Mouse (Mus musculus) MEL (cell line): ENCODE data around the gene Gclm. TPM values are rescaled to one million over a fixed set of nuclear protein-coding genes. Genes with fewer than 3 reads are reported as not detected.
A peak's percentile ranks its signal among the peaks of the same experiment; 100 is the strongest.

Experiments used
- DNase-seq: peaks from one replicate; pipeline ENCODE4 v3.0.0; 2011; ENCODE audit warnings: low read depth, low spot score
- H3K27ac ChIP-seq: 2 replicates; pipeline ENCODE4 v1.5.1; 2012; ENCODE audit warnings: low read depth, mild to moderate bottlenecking, control low read depth, low read length, moderate library complexity; ENCODE audit not compliant: control insufficient read depth
- H3K27me3 ChIP-seq, 2 experiments: fragments of 150-350 bp in 1 of 2; sonication (generic) in 1 of 2; 2 replicates each; pipeline ENCODE4 v1.6.1; 2012; ENCODE audit warnings: low read length in 2 of 2, mild to moderate bottlenecking in 2 of 2, improper control_type of control experiment in 1 of 2, moderate library complexity in 1 of 2; ENCODE audit not compliant: insufficient read depth in 2 of 2, control insufficient read depth in 1 of 2
- H3K36me3 ChIP-seq, 2 experiments: 2 replicates each; pipeline ENCODE4 v1.6.1; 2012 to 2014; ENCODE audit warnings: low read length in 2 of 2, improper control_type of control experiment in 1 of 2, inconsistent platforms in 1 of 2, mild to moderate bottlenecking in 1 of 2; ENCODE audit not compliant: insufficient read depth in 2 of 2, control insufficient read depth in 1 of 2
- H3K4me1 ChIP-seq, 2 experiments: fragments of 150-350 bp in 1 of 2; sonication (generic) in 1 of 2; 2 replicates each; pipeline ENCODE4 v1.6.1; 2012; ENCODE audit warnings: low read length in 2 of 2, improper control_type of control experiment in 1 of 2, mild to moderate bottlenecking in 1 of 2; ENCODE audit not compliant: insufficient read depth in 2 of 2, control insufficient read depth in 1 of 2
- H3K4me3 ChIP-seq, 2 experiments: fragments of 150-350 bp in 1 of 2; sonication (generic) in 1 of 2; 2 replicates each; pipeline ENCODE4 v1.5.1; 2012; ENCODE audit warnings: low read depth in 2 of 2, low read length in 2 of 2, mild to moderate bottlenecking in 2 of 2, moderate library complexity in 2 of 2, control low read depth in 1 of 2, improper control_type of control experiment in 1 of 2; ENCODE audit not compliant: control insufficient read depth in 1 of 2, insufficient read depth in 1 of 2
- H3K79me2 ChIP-seq: 2 replicates; pipeline ENCODE4 v1.6.1; 2012; ENCODE audit warnings: mild to moderate bottlenecking, low read length, moderate library complexity; ENCODE audit not compliant: control insufficient read depth, poor library complexity, insufficient read depth
- H3K9ac ChIP-seq: 2 replicates; pipeline ENCODE4 v1.6.1; 2012; ENCODE audit warnings: low read depth, mild to moderate bottlenecking, control low read depth, low read length, moderate library complexity; ENCODE audit not compliant: control insufficient read depth, poor library complexity, severe bottlenecking
- H3K9me3 ChIP-seq: fragments of 150-350 bp; sonication (generic); replicated peaks from 2 replicates; pipeline ENCODE4 v1.6.1; 2012; ENCODE audit warnings: mild to moderate bottlenecking, low read length, improper control_type of control experiment, moderate library complexity; ENCODE audit not compliant: insufficient read depth
- CHD1 ChIP-seq: IDR thresholded peaks from 2 replicates; pipeline ENCODE4 v1.6.1; 2012; ENCODE audit warnings: low read depth, mild to moderate bottlenecking, inconsistent platforms, low read length, improper control_type of control experiment
- CHD2 ChIP-seq: IDR thresholded peaks from 2 replicates; pipeline ENCODE4 v1.6.1; 2011; ENCODE audit warnings: low read length, improper control_type of control experiment
- CTCF ChIP-seq, 3 experiments: IDR thresholded peaks in 2 of 3; conservative IDR thresholded peaks in 1 of 3; 2 replicates each; pipeline ENCODE4 v1.5.1; 2011 to 2012; ENCODE audit warnings: low read length in 3 of 3, low read depth in 2 of 3, mild to moderate bottlenecking in 2 of 3, improper control_type of control experiment in 1 of 3, inconsistent platforms in 1 of 3, mixed read lengths in 1 of 3, moderate library complexity in 1 of 3; ENCODE audit not compliant: control insufficient read depth in 1 of 3, insufficient read depth in 1 of 3, poor library complexity in 1 of 3, severe bottlenecking in 1 of 3
- ELF1 ChIP-seq: IDR thresholded peaks from 2 replicates; pipeline ENCODE4 v1.6.1; 2014; ENCODE audit warnings: low read depth, mild to moderate bottlenecking, inconsistent platforms, low read length, improper control_type of control experiment, moderate library complexity
- EP300 ChIP-seq, 2 experiments: IDR thresholded peaks; 2 replicates each; pipeline ENCODE4 v1.6.1; 2011; ENCODE audit warnings: improper control_type of control experiment in 2 of 2, low read length in 2 of 2, low read depth in 1 of 2, mild to moderate bottlenecking in 1 of 2
- ETS1 ChIP-seq: IDR thresholded peaks from 2 replicates; pipeline ENCODE4 v1.6.1; 2012; ENCODE audit warnings: low read depth, mild to moderate bottlenecking, inconsistent platforms, low read length, improper control_type of control experiment, moderate library complexity
- GATA1 ChIP-seq: IDR thresholded peaks from 2 replicates; pipeline ENCODE4 v1.6.1; 2011; ENCODE audit warnings: low read depth, low read length, improper control_type of control experiment
- JUND ChIP-seq: IDR thresholded peaks from 2 replicates; pipeline ENCODE4 v1.6.1; 2011; ENCODE audit warnings: low read depth, mild to moderate bottlenecking, improper control_type of control experiment, low read length
- KAT2A ChIP-seq: conservative IDR thresholded peaks from 2 replicates; pipeline ENCODE4 v1.6.1; 2012; ENCODE audit warnings: low read depth, low read length, improper control_type of control experiment, inconsistent platforms
- MAFK ChIP-seq: IDR thresholded peaks from 2 replicates; pipeline ENCODE4 v1.6.1; 2011; ENCODE audit warnings: low read depth, mild to moderate bottlenecking, low read length, improper control_type of control experiment, borderline replicate concordance
- MAX ChIP-seq: IDR thresholded peaks from 2 replicates; pipeline ENCODE4 v1.6.1; 2011; ENCODE audit warnings: low read length, improper control_type of control experiment
- MAZ ChIP-seq: IDR thresholded peaks from 2 replicates; pipeline ENCODE4 v1.6.1; 2012; ENCODE audit warnings: low read depth, mild to moderate bottlenecking, inconsistent platforms, low read length, improper control_type of control experiment
- MYB ChIP-seq: IDR thresholded peaks from 2 replicates; pipeline ENCODE4 v1.6.1; 2011; ENCODE audit warnings: mild to moderate bottlenecking, low read depth, low read length, improper control_type of control experiment
- POLR2AphosphoS5 ChIP-seq: IDR thresholded peaks from 2 replicates; pipeline ENCODE4 v1.6.1; 2012; ENCODE audit warnings: low read depth, borderline replicate concordance, mild to moderate bottlenecking, inconsistent platforms, low read length, moderate library complexity, mixed read lengths
- RAD21 ChIP-seq: IDR thresholded peaks from 2 replicates; pipeline ENCODE4 v1.6.1; 2011; ENCODE audit warnings: mild to moderate bottlenecking, low read depth, low read length, improper control_type of control experiment
- RCOR1 ChIP-seq: IDR thresholded peaks from 2 replicates; pipeline ENCODE4 v1.6.1; 2012; ENCODE audit warnings: low read depth, mild to moderate bottlenecking, inconsistent platforms, low read length, improper control_type of control experiment
- SIN3A ChIP-seq: IDR thresholded peaks from 2 replicates; pipeline ENCODE4 v1.6.1; 2012; ENCODE audit warnings: low read length, improper control_type of control experiment, inconsistent platforms
- TAL1 ChIP-seq: IDR thresholded peaks from 2 replicates; pipeline ENCODE4 v1.6.1; 2012; ENCODE audit warnings: mild to moderate bottlenecking, inconsistent platforms, low read length, moderate library complexity, mixed read lengths
- TBP ChIP-seq: IDR thresholded peaks from 2 replicates; pipeline ENCODE4 v1.8.0; 2011; ENCODE audit warnings: low read depth, low read length, improper control_type of control experiment
- UBTF ChIP-seq: IDR thresholded peaks from 2 replicates; pipeline ENCODE4 v1.6.1; 2012; ENCODE audit warnings: low read depth, mild to moderate bottlenecking, inconsistent platforms, low read length, improper control_type of control experiment, moderate library complexity, borderline replicate concordance; ENCODE audit not compliant: insufficient read depth
- USF1 ChIP-seq: IDR thresholded peaks from 2 replicates; pipeline ENCODE4 v1.6.1; 2014; ENCODE audit warnings: low read depth, mild to moderate bottlenecking, inconsistent platforms, low read length, improper control_type of control experiment, moderate library complexity
- USF2 ChIP-seq, 2 experiments: IDR thresholded peaks; 2 replicates each; pipeline ENCODE4 v1.6.1; 2011 to 2012; ENCODE audit warnings: improper control_type of control experiment in 2 of 2, low read length in 2 of 2, borderline replicate concordance in 1 of 2, inconsistent platforms in 1 of 2, low read depth in 1 of 2, mild to moderate bottlenecking in 1 of 2; ENCODE audit not compliant: insufficient read depth in 1 of 2
- ZC3H11A ChIP-seq: IDR thresholded peaks from 2 replicates; pipeline ENCODE4 v1.6.1; 2012; ENCODE audit warnings: low read depth, mild to moderate bottlenecking, inconsistent platforms, low read length, improper control_type of control experiment
- ZMIZ1 ChIP-seq: IDR thresholded peaks from 2 replicates; pipeline ENCODE4 v1.6.1; 2012; ENCODE audit warnings: low read depth, mild to moderate bottlenecking, inconsistent platforms, low read length, improper control_type of control experiment, moderate library complexity
- ZNF384 ChIP-seq: IDR thresholded peaks from 2 replicates; pipeline ENCODE4 v1.6.1; 2012; ENCODE audit warnings: low read depth, mild to moderate bottlenecking, inconsistent platforms, low read length, improper control_type of control experiment
- polyA plus RNA-seq, 2 experiments: library from polyadenylated mRNA; stranded (reverse) in 1 of 2; unstranded in 1 of 2; fragments of >175 nt in 1 of 2; fragments of >200 nt in 1 of 2; gene quantifications; 2 replicates each; pipeline versions ENCODE4 v1.2.1 to v1.2.4; 2012; ENCODE audit warnings: low replicate concordance in 2 of 2, low read depth in 1 of 2; ENCODE audit not compliant: insufficient read length in 2 of 2, insufficient read depth in 1 of 2, missing spikeins in 1 of 2
- total RNA-seq: library from RNA; depleted of rRNA; stranded (reverse); fragments of 300-350 nt; gene quantifications from 2 replicates; pipeline ENCODE4 v1.2.3, GENCODE M21; 2012

Gclm gene
- total and polyA plus RNA-seq, 3 experiments = 123 to 334 (median 174) TPM

- H3K27ac ChIP-seq = no peak overlapping the region
- peaks cover 2 to 10% of the 10 kb centered on the region in 2 experiments; a peak in 3 of 4 replicates for H3K4me1 ChIP-seq
- H3K79me2 ChIP-seq = peaks cover 2% of the 10 kb centered on the region; the same call in 1 of the 2 replicates
- H3K9ac ChIP-seq = no peak overlapping the region
- no peak for TF ChIP-seq ZNF384
- peak in 1 of 2 experiments; percentile 60; a peak in 2 of 4 replicates for TF ChIP-seq EP300 (IDR thresholded peaks at IDR 0.05; ENCODE audit: low read depth in 1 of 2, low read length in 2 of 2)
- TF ChIP-seq RAD21 = no peak
- TF ChIP-seq CTCF (IDR thresholded peaks at IDR 0.05 in 2 of 3, conservative IDR thresholded peaks at IDR 0.05 in 1 of 3; ENCODE audit: control insufficient read depth in 1 of 3, insufficient read depth in 1 of 3, low read depth in 2 of 3, low read length in 3 of 3, poor library complexity in 1 of 3, severe bottlenecking in 1 of 3) = no peak
- no peaks in the 10 kb centered on the region for H3K27me3 ChIP-seq
- H3K4me3 ChIP-seq = no peak overlapping the region
- H3K9me3 ChIP-seq = no peaks in the 10 kb centered on the region
- peaks cover 0 to 12% of the 10 kb centered on the region in 2 experiments; a peak in 2 of 4 replicates for H3K36me3 ChIP-seq
- DNase-seq = peak; percentile 84
Measured at GRCm38 (mm10) chr3:122290696-122291095, 45.3 kb downstream of the Gclm start.

GRCm38 (mm10) chr3:122291828-122292227, 46.5 kb downstream of the Gclm start:
- no peak overlapping the region for H3K27ac ChIP-seq
- peak overlapping the region in 1 of 2 experiments; percentile 9; a peak in 1 of 4 replicates for H3K4me3 ChIP-seq
- no peak for DNase-seq

GRCm38 (mm10) chr3:122292300-122293222, 47.2 kb downstream of the Gclm start:
- Histone ChIP-seq H3K79me2 (peaks cover 2% of the 10 kb centered on the region; the same call in 1 of the 2 replicates), H3K4me3 (peak overlapping the region; percentile 54 to 94; a peak in 3 of 4 replicates), H3K9me3 (no peaks in the 10 kb centered on the region), H3K27me3 (no peaks in the 10 kb centered on the region), H3K27ac (no peak overlapping the region), H3K9ac (peak overlapping the region; percentile 85), H3K36me3 (peaks cover 0 to 15% of the 10 kb centered on the region in 2 experiments; a peak in 2 of 4 replicates), H3K4me1 (peaks cover 2 to 15% of the 10 kb centered on the region in 2 experiments; a peak in 3 of 4 replicates)
- DNase-seq = peak; percentile 85
- TF ChIP-seq USF1 (no peak), GATA1 (peak; percentile 49; the same call in 1 of the 2 replicates), POLR2AphosphoS5 (no peak), ETS1 (no peak; the same call in 1 of the 2 replicates), CTCF (IDR thresholded peaks at IDR 0.05 in 2 of 3, conservative IDR thresholded peaks at IDR 0.05 in 1 of 3; ENCODE audit: control insufficient read depth in 1 of 3, insufficient read depth in 1 of 3, low read depth in 2 of 3, low read length in 3 of 3, poor library complexity in 1 of 3, severe bottlenecking in 1 of 3) (0 out of 6 replicates have a peak, but pooled peaks of 1 of the 3 experiments have one; percentile 6), ZMIZ1 (no peak), MAX (no peak), ELF1 (peak; percentile 85), SIN3A (peak; percentile 28; the same call in 1 of the 2 replicates), MAFK (peak; percentile 98), TBP (peak; percentile 100), RCOR1 (0 out of 2 replicates have a peak, but pooled peaks have one; percentile 15), ZC3H11A (no peak), MAZ (no peak), CHD1 (no peak)

More at GRCm38 (mm10) chr3:122291828-122292227, 46.5 kb downstream of the Gclm start:
- Histone ChIP-seq H3K36me3 (peaks cover 0 to 15% of the 10 kb centered on the region in 2 experiments; a peak in 2 of 4 replicates), H3K27me3 (no peaks in the 10 kb centered on the region), H3K9ac (no peak overlapping the region), H3K4me1 (peaks cover 2 to 15% of the 10 kb centered on the region in 2 experiments; a peak in 3 of 4 replicates), H3K9me3 (no peaks in the 10 kb centered on the region), H3K79me2 (peaks cover 2% of the 10 kb centered on the region; the same call in 1 of the 2 replicates)
- no peak for TF ChIP-seq POLR2AphosphoS5
- TF ChIP-seq JUND = no peak
- TF ChIP-seq MYB = no peak
- no peak for TF ChIP-seq USF2 (IDR thresholded peaks at IDR 0.05; ENCODE audit: borderline replicate concordance in 1 of 2, insufficient read depth in 1 of 2, low read depth in 1 of 2, low read length in 2 of 2)
- no peak for TF ChIP-seq UBTF
- TF ChIP-seq KAT2A = no peak
- no peak for TF ChIP-seq TAL1
- no peak for TF ChIP-seq CHD2
- no peak for TF ChIP-seq ELF1
- TF ChIP-seq TBP = no peak
